Mouse (Mus musculus) thymus, postnatal 14 days (tissue): Measurements from ENCODE around the gene Emx2.
A peak's percentile ranks its signal among the peaks of the same experiment; 100 is the strongest.

Source experiments
- DNase-seq: peaks from one replicate; pipeline ENCODE4 v3.0.0; 2021

The Emx2 gene

GRCm38 (mm10) chr19:59457951-59458742 lies at the start of gene Emx2:
TSS of gene Emx2 (plus strand) at chr19:59458372.
- peak; percentile 21 for DNase-seq

GRCm38 (mm10) chr19:59414128-59414527 lies 44.0 kb upstream of the Emx2 start:
- no peak for DNase-seq

- DNase-seq = peak; percentile 88
Measured at GRCm38 (mm10) chr19:59418024-59418423, 40.1 kb upstream of the Emx2 start.

GRCm38 (mm10) chr19:59418671-59419070 lies 39.5 kb upstream of the Emx2 start:
- DNase-seq = no peak

- no peak for DNase-seq
Measured at GRCm38 (mm10) chr19:59422393-59422792, 35.8 kb upstream of the Emx2 start.

- no peak for DNase-seq
Measured at GRCm38 (mm10) chr19:59423685-59424084, 34.5 kb upstream of the Emx2 start.

- no peak for DNase-seq
Measured at GRCm38 (mm10) chr19:59424975-59425374, 33.2 kb upstream of the Emx2 start.

GRCm38 (mm10) chr19:59432286-59432685 lies 25.9 kb upstream of the Emx2 start:
- no peak for DNase-seq

- no peak for DNase-seq
Measured at GRCm38 (mm10) chr19:59450561-59451135, 7.5 kb upstream of the Emx2 start.

GRCm38 (mm10) chr19:59451441-59451951 lies 6.7 kb upstream of the Emx2 start:
- DNase-seq = no peak

GRCm38 (mm10) chr19:59452321-59452720 lies 5.9 kb upstream of the Emx2 start:
- no peak for DNase-seq

GRCm38 (mm10) chr19:59453591-59453990 lies 4.6 kb upstream of the Emx2 start:
- DNase-seq = no peak

- DNase-seq = peak; percentile 85
Measured at GRCm38 (mm10) chr19:59454196-59454595, 4.0 kb upstream of the Emx2 start.

- no peak for DNase-seq
Measured at GRCm38 (mm10) chr19:59455671-59456070, 2.5 kb upstream of the Emx2 start.

GRCm38 (mm10) chr19:59457011-59457945 lies 894 bp upstream of the Emx2 start:
- DNase-seq = no peak

GRCm38 (mm10) chr19:59458743-59459135 lies 567 bp downstream of the Emx2 start:
- no peak for DNase-seq

GRCm38 (mm10) chr19:59459158-59459781 lies 1.1 kb downstream of the Emx2 start:
- peak; percentile 52 for DNase-seq

- no peak for DNase-seq
Measured at GRCm38 (mm10) chr19:59459811-59460241, 1.7 kb downstream of the Emx2 start.

GRCm38 (mm10) chr19:59460328-59461115 lies 2.4 kb downstream of the Emx2 start:
- no peak for DNase-seq

GRCm38 (mm10) chr19:59461481-59462421 lies 3.6 kb downstream of the Emx2 start:
- DNase-seq = no peak
